16 mouse cellular contexts compared by ENCODE assay signal in genomic region chr16:39132459-39132858, GRCm38 (mm10).
"Had no signal": no experiment of that assay in that cellular context is flagged by ENCODE, and none has a peak within 500 bp of the region (broad histone marks: within the 10 kb centered on the region; RNA-seq: fewer than 3 reads in every experiment).

No protein-coding gene starts in this region.

- H3K4me2 ChIP-seq: neural tube, embryonic 13.5 days; neural tube, embryonic 15.5 days; stomach, embryonic 15.5 days had no signal

- H3K4me1 ChIP-seq: neural tube, embryonic 13.5 days; neural tube, embryonic 15.5 days; stomach, embryonic 15.5 days had no signal

- H3K9me3 ChIP-seq: neural tube, embryonic 13.5 days; neural tube, embryonic 15.5 days; stomach, embryonic 15.5 days had no signal

- H3K9ac ChIP-seq: neural tube, embryonic 13.5 days; neural tube, embryonic 15.5 days; stomach, embryonic 15.5 days had no signal

- H3K4me3 ChIP-seq: neural tube, embryonic 13.5 days; neural tube, embryonic 15.5 days; stomach, embryonic 15.5 days had no signal

- H3K27me3 ChIP-seq: neural tube, embryonic 13.5 days; neural tube, embryonic 15.5 days; stomach, embryonic 15.5 days had no signal

- H3K27ac ChIP-seq: neural tube, embryonic 13.5 days; neural tube, embryonic 15.5 days; stomach, embryonic 15.5 days; stomach, postnatal 0 days had no signal

- DNase-seq: retina, postnatal 1 day; right cerebral cortex, adult 18-20 months; right cerebral cortex, postnatal 14 days; right cerebral cortex, postnatal 25 days; right cerebral cortex, postnatal 4 days; spleen, adult 18-20 months; thymus, adult 18-20 months; thymus, adult 2 months; thymus, postnatal 14 days; thymus, postnatal 25 days; thymus, postnatal 36 days; thymus, postnatal 4 days had no signal

- H3K36me3 ChIP-seq: neural tube, embryonic 13.5 days; neural tube, embryonic 15.5 days; stomach, embryonic 15.5 days had no signal
